Mouse (Mus musculus): ENCODE data around the gene Mettl16.

Gene Mettl16

DNA sequence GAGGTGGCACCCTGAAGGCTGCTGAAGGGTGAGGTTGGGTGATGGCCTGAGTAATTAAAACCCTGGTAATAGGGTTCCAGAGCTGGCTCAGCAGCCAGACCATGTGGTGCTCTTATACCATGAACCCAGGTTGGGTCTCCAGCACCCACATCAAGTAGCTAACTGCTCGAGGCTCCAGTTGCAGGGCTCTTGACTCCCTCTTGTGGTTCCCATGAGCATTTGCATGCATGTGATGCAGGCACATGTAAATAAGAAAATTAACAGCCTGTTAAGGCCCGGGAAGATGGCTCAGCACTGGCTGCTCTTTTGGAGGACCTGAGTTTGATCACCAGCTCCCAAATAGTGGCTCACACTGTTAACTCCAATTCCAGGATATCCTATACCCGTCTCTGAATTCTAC, 75.2 kb downstream of the Mettl16 start:
- no peak for DNase-seq (ENCODE audit: low spot score in 2 of 2)

DNA sequence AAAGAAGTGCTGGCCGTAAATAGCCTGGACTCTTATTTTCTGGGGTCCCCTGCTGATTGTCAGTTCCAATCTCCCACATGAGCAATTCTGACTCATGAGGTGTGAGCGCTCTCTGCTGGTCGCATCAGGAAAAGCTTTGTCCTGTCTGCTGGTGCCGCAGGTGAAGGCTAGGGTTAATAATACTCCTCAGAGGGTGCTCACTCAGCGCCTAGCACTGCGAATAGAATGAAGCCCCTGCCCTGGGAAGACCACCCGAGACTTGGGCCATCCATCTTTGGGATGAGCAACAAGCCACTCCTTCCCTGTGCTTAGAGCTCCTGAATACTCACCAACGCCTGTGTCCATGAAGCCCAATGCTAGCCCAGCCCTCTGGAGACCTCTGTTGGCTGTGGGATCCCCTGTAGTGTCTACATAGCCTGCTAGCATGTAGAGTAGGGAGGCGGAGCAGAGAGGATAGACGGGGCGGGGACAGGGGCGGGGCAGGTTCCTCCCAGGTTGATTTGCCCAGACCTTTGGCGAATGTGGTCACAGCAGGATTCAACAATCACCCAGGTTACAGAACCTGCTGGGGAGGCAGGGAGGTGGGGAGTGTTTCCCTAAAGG, 77.4 kb downstream of the Mettl16 start:
- DNase-seq (ENCODE audit: low spot score in 2 of 2) = peak in 1 of 2 experiments; percentile 53

DNA sequence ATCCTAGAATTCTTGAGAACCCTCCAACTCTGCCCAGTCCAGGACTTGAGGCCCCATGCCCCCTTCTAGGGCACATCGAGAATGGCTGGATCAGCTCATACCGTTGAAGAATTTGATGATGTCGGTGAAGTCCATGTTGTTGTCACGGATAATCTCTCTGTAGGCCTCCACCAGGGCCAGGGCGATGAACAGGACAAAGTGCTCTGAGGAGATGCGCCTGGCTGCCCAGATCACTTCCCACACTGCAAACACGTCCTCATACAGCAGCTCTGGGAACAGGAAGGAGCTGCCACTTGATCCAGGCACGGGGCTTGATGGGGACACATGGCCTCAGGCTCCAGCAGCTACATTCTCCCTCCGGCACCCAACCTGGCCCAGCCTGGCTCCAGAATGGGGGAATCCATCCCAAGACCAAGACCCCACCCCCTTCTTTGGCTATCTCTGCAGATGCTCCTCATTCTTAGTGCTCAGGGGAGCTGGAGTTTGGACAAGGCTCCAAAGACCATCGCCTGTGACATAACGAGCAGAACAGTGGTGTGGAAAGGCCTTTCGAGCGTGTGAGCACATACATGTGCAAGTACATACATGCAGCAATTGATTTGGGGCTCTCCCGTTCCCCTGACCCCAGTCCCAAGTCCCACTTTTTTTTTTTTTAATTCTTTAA, 80.5 kb downstream of the Mettl16 start:
- no peak for DNase-seq (ENCODE audit: low spot score in 2 of 2)

DNA sequence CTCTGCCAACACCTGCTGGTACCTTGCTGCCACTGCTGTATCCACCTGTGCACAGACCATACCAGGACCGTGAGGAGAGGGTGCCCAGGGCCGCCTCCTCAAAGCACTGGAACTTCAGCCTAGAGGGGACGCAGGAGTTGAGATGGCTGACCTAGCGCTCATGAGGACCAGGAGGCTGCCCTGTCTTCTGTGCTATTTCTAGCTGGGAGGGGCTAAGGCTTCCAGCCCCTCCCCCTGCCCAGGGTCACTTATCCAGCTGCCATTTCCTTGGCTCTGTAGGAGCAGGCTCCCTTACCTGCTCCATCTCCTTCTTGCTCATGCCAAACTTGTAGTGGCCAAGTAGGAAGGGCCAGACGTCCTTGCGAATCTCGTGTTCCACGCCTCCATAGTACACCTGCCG, 87.1 kb downstream of the Mettl16 start:
- no peak for DNase-seq (ENCODE audit: low spot score in 2 of 2)

DNA sequence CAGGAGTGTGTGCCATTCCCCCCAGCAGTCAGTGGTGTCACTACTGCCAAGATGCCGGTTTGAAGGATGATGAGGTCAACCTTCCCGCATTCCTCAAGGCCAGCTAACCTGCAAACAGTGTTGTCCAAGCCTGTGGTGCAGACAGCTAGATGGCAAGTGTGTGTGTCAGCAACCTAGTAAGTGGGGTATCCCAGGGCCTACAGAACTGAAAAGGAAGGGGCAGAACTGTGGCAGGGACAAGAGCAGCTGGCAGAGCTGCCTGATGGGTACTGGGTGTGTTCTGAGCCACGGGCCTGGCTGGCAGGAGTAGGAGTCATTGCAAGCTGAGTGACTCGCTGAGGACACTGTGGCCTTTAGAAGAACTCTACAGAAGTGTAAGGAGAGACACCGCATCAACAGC, 91.5 kb downstream of the Mettl16 start:
- no peak for DNase-seq (ENCODE audit: low spot score in 2 of 2)

DNA sequence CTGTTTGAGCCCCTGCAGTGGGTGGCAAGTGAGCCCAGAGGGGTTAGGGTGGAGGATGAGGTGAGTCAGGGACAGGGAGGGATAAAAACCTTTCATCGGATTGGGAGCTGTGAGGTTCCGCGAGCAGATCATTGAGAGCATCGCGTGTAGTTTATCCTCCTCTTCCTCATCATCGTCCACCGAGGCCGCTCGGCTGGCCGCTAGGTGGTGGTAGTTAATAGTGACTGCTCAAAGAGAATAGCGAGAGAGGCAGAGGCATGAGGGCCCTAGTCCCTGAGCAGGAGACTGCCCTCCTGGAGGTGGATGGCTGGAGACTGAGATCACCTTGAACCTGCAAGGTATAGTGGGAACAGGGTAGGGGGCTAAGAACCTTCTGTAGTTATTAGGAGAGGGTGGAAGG, 92.8 kb downstream of the Mettl16 start:
- no peak for DNase-seq (ENCODE audit: low spot score in 2 of 2)

DNA sequence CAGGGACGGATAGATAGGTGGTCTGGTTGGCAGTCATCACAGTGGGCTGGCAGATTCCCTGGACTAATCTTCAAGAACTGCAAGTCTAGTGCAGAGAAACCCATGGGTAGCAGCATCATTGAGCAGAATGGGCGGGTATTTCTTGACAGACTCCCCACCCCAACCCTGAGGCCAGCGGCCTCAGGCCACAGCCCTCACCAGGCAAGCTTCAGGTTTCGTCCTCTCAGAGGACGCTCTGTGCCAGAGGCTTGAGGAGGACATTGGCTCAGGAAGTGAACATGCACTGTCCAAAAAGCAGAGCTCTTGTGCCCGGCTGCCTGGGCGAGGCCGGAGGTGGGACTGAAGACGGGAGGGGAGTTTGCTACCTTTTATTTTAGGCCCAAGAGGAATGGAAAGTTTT, 93.8 kb downstream of the Mettl16 start:
- DNase-seq (ENCODE audit: low spot score in 2 of 2) = no peak

DNA sequence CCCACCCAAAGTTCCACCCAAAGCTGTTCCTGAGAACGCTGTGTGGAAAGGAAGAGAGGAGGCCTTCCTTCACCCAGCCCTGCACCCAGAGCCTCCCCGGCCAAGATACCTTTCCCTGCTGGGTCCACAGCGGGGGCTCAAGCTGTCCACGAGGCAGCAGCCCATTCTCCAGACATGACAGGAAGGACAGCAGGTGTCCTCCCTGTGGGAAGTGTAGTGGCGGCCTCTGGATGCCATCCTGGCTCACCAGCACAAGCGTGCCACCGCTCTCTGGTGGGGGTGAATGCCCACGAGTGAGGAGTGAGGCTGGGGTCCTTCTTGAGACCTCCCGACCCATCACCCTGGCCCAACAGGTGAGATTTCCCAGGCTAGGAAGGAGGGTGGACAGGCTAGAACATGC, 94.6 kb downstream of the Mettl16 start:
- no peak for DNase-seq (ENCODE audit: low spot score in 2 of 2)

DNA sequence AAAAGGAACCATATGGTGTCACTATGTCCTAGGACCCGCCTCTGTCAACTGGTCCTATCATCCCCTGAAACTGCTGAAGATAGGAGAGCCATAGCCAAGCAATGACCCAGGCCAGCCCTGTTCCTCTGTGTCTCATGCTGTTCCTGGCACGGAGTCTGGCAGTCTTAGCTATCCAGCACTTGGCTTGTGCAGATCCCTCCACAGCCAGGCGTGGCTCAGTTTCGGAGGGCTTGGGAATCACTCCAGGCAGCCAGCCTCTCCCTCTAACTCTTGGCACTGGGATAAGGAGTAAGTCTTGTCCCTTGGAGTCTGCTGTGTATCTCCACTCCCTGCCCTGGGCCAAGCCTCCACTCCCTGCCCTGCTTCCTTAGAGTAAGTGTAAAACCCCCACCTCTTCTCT, 96.0 kb downstream of the Mettl16 start:
- DNase-seq (ENCODE audit: low spot score in 2 of 2) = peak in 1 of 2 experiments; percentile 83

DNA sequence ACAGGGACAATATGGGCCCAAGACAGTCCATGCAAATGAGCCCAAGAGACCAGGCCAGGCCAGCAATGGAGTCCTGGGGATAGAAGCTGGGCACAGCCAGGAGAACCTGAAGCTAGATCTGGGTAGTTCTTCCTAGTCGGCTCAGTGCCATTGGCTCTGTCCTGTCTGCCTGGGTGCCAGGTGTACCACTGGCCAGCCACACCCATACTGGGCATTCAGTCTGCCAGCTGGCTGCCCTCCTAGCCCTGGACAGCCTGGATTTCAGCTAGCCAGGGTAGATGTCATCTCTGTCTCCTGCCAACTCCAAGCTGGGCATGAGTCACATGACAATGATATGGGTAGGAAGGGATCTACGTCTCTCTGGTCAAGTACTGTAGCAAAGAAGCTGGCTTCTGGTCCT, 96.6 kb downstream of the Mettl16 start:
- DNase-seq (ENCODE audit: low spot score in 2 of 2) = no peak

DNA sequence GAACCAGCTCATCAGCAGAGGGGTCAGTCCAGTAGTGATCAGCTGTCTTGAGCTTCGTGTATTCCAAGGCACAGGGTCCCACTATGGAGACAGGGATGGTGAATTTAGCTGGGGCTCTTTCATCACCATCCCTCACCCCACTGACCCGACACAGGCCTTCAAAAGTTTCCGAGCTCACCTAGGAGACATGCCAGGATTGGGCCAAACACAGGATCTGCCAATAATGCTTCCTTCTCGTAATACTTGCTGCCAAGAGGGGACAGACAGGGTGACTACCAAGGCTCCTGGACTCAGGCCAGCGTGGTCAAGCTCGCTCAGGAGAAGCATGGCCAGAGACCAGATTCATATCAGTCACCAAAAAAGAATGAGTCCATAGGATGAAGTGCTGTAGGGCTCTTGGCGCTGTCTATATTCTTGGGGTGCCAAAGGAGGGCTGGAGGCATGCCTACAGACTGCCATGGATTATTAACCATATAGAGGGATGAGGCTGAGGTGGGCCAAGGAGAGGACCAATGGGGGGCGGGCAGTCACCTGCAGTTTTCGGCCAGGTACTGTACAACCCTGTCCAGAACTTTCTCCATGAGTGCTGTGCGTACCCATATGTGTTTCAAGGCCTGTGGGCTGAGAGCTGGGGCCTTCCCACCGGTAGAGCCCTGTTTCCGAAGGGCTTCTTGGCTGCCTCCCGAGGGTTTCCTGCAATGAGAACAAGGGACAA, 97.6 kb downstream of the Mettl16 start:
- no peak for DNase-seq (ENCODE audit: low spot score in 2 of 2)

DNA sequence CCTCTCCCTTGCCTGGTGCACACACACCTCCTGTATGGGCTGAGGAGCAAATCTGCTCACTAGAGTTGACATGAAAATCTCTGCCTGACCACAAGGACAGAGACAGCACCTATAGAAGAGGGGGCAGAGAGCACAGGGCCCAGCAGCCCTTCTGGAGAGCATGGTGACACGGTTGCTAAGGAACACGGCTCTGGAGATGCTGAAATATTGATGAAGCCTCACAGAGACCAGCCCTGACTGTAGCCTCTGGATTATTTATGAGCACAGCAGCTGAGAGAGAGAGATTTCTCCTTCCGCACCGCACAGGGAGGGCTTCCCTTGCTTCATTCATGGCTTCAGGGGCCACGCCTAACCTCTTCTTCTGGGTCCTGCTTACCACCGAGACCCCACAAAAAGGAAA, 99.0 kb downstream of the Mettl16 start:
- no peak for DNase-seq (ENCODE audit: low spot score in 2 of 2)

DNA sequence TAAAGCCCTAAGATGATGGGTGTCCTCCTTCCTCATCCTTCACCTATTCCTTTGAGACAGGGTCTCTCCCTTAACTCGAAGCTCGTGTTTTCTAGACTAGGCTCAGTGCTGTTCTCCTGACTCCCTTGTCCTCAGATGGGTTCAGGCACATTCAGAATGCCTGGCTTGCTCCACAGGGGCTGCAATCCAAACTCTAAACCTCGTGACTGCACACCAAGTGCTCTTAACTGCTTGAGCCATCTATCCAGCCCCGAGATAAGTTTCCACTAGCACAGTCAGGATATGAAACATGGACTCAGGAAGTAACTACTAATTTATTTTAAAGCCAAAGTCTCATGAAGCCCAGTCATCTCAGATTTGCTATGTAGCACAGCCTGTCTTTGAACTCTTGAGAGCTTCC, 99.9 kb downstream of the Mettl16 start:
- DNase-seq (ENCODE audit: low spot score in 2 of 2) = no peak

DNA sequence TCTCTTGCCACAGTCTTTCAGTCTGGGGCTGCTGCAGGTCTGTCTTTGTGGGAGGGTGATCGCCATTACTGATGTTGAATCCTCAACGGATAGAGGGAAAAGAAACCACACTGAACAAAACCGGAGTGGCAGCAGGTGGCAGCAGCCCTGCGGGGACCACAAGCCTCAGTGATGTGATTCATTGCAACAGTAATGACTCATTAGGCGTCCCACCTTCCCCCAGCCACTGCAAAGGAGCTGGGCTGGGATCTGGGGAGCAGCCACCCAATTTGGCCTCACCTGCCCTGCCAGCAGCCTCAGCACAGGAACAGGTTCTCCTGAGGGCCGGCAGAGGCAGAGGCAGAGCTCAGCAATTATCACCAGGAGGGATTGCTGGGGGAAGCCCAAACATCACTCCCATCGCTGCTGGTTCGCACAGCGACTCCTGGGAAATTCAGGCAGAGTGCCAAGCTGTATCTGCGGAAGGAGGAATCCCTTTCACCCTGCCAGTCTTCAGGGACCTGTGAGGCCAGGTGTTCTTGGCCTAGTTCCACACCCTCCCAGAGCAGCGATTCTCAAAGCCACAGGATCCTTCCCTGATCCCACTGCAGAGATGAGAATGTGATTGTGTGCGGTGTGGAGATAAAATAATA, 100.5 kb downstream of the Mettl16 start:
- DNase-seq (ENCODE audit: low spot score in 2 of 2) = peak; percentile 55 to 75

DNA sequence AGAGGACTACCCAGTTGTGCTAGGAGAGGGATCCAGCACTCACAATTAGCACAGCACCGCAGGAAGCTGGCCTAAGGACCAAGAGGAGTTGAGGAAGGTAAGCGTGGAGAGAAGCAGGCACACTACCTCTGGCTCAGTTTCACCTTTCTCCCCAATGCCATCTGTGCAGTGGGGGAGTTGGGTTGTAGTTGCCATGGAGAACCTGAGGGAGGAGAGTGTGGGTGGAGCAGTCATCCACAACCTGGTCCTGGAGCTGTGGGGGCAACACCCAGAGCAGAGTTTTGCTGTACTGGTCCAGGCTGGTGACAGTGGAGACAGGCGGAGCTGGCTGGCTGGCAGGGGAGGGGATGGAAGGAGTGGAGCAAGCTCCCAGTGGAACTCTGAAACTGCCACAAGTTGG, 104.0 kb downstream of the Mettl16 start:
- peak in 1 of 2 experiments; percentile 35 for DNase-seq (ENCODE audit: low spot score in 2 of 2)

DNA sequence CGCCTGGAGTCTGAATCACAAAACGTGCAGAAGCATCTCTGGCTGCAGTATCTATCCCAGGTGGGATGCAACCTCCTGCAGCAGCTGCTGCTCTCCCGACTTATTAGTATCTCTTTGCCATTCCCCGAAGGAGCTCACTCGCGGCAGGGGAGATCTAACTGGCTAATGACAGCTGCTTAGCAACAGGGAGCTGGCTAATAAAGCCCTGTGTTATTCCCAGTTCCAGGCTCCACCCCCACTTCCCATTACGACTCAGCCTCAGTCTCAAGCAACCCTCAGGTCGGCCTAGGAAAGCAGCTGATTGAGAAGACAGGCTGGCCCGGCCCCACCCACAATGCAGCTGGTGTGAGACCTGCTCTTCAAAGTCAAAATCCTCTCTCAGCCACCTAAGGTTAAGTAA, 106.2 kb downstream of the Mettl16 start:
- no peak for DNase-seq (ENCODE audit: low spot score in 2 of 2)
